Mouse (Mus musculus): ENCODE measurements at regions not wholly inside any gene's neighbourhood (a gene's known extent, or its start where the extent isn't known, plus 50 kb on each side); places are given as distances from the start of the nearest gene placed in this dataset.

DNA sequence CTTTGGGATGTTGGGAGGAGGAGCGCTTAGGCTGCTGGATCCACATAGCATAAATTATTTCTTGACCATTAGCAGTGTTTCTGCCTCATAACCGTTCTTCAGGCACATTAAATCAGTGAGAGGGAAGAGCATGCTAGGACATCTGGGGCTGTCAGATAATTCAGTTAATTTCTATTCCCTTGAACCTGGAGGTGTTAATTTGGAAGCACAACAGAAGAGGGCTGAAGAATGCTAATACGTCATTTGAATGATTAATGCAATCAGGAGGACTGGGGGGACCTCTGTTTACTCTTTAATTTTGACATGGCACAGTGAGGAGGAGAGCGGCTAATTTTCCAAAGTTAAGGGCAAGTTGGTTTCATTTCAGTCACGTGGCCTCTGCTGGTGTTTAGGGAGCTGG, 294.8 kb downstream of the Bcl11a start:
- in situ Hi-C loops (cut with MboI, MseI), result no loop called here

GRCm38 (mm10) chr11:24373301-24373700, 295.4 kb downstream of the Bcl11a start:
- in situ Hi-C loops (cut with MboI, MseI), result no loop called here

DNA sequence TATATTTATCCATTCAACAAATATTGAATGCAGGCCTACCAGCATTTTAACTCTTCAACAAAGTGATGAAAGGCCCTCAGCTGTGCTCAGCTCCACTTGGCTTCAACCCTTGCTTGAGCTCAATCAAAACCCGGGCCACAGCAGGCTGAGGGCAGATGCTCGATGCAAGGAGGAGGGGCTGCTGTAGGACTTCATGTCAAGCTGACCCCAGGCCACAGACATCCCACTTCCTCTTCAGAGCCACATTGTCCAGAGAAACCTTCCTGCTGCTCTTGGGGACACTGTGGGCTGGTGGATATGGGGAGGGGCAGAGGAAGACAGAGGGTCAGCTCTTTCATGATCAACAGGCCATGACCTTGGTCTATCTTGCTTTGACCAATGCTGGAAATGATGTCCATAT, 299.7 kb downstream of the Bcl11a start:
- in situ Hi-C loops (cut with MboI, MseI), result no loop called here

DNA sequence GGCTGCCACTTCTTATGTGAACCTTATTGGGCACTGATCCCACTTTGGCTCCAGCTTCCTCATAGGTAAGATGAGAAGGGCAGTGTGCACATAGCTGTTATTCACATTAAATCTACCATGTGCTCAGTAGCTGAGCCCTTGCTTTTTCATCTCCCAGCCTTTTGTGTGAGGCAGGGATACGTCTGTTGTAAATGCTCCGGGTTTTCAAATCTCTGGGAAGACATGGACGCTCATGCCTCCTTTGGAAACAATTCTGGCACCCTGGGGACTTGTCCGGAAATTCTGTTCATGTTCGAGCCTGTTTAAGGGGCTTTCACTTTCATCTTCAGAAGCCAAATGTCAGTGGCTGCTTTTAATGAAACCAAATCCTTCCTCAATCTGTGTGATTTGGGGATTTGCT, 312.7 kb downstream of the Bcl11a start:
- in situ Hi-C loops (cut with MboI, MseI), result no loop called here

GRCm38 (mm10) chr11:24391385-24391784, 313.5 kb downstream of the Bcl11a start:
- in situ Hi-C loops (cut with MboI, MseI), result no loop called here

- in situ Hi-C loops (cut with MboI, MseI), result no loop called here
Observed at GRCm38 (mm10) chr11:24395478-24395877, 317.6 kb downstream of the Bcl11a start.

DNA sequence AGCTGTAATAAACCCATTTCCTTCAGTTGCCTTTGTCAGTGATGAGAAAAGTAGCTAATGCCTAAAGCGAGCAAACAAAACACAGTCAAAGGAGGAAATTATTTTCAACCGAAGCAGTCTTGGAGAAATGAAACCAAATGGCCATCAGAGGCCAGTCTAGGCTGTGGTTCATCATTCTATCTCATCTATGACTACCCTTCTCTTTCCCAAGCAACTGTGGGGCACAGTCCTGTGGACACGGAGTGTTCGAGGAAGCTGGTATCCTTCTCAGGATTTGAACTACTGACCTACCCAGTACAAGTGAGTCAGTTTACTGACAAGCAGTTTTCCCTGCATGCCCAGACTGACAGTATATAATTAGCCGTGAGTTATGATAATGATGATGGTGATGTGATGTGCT, 319.1 kb downstream of the Bcl11a start:
- in situ Hi-C loops (cut with MboI, MseI), result no loop called here

- in situ Hi-C loops (cut with MboI, MseI), result no loop called here
Observed at GRCm38 (mm10) chr11:24397710-24398109, 319.9 kb downstream of the Bcl11a start.

GRCm38 (mm10) chr11:24401151-24401550, 323.3 kb downstream of the Bcl11a start:
- in situ Hi-C loops (cut with MboI, MseI), result no loop called here

GRCm38 (mm10) chr11:24402127-24402526, 324.3 kb downstream of the Bcl11a start:
- in situ Hi-C loops (cut with MboI, MseI), result no loop called here

DNA sequence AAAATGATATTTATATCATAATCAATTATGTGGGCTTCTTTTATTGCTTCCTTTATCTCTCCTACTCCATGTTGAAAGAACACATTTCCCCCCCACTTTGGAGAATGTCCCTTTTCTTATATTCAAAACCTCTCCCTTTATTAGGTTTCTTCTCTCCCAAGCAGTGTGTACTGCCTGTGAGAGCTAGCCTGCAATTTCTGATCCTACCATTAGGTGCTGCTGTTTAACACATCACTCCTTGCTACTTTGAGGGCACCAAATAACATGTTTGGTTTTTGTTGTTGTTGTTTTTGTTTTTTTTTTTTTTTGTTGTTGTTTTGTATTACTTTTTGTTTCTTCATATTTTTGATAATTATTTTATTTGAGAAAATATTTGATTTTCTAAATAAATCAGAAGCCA, 336.9 kb downstream of the Bcl11a start:
- in situ Hi-C loops (cut with MboI, MseI), result no loop called here

- in situ Hi-C loops (cut with MboI, MseI), result no loop called here
Observed at GRCm38 (mm10) chr11:24422066-24422775, 344.4 kb downstream of the Bcl11a start.

- in situ Hi-C loops (cut with MboI, MseI), result no loop called here
Observed at GRCm38 (mm10) chr11:24423278-24423677, 345.4 kb downstream of the Bcl11a start.

DNA sequence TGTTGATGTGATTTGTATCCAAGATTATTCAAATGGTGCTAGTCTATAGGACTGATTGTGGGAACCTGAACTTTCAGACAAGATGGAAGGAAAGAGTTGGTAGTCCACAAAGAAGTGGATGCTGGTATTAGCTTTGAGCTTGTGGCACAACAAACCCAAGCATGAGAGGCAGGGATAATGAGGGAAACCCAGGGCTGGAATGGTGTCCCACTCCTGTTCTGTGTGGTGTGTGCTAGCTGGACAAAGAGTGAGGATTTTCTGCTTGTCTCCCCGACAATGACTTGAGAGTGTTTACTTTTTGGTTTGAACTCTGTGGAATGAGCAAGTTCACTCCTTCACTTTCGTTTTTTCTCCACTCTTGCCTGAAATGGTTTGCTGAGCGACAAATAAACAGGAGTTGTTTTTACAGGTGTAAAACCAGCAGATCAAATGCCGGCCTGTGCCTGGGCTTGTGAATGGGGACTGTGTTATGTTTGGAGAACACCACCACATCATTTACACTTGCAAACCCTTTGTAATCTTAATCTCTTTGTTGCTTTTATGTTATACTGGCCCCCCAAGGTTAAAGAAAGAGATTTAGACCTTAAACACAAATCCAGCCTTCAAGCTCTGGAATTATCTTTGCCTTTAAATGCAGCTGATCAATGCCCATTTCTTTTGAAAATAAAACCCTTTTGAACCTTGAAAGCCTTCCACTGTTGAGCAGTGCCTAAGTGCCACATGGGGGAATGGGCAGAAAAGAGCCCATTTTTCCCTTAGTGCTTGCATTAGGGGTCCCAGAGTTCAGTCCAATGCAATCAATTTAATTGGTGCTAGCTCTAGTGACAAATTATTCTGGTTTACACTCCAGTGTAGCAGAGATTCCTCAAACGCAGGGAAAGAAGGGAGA, 349.4 kb downstream of the Bcl11a start:
- in situ Hi-C loops (cut with MboI, MseI), result no loop called here

- in situ Hi-C loops (cut with MboI, MseI), result no loop called here
Observed at GRCm38 (mm10) chr11:24448608-24449007, 370.8 kb downstream of the Bcl11a start.

DNA sequence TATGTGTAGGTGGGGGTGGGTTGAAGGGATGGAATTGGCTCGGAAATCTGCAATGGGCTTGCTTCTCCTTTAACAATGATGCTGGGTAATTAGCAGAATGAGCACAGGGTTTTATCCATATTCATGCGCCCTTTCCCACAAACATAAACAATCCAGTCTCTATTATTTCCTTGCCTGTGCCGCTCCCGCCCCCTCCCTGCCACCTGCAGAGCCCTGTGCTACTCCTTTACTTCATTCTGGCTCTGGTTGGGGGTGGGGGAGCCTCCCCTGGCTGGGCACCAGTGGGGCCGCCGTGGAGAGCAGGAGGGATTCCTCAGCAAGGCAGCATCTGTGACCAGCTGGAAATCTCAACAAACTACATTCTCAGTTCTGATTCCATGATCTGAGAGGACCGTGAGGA, 374.4 kb downstream of the Bcl11a start:
- in situ Hi-C loops (cut with MboI, MseI), result no loop called here

- in situ Hi-C loops (cut with MboI, MseI), result no loop called here
Observed at GRCm38 (mm10) chr11:24464642-24465041, 386.8 kb downstream of the Bcl11a start.

- in situ Hi-C loops (cut with MboI, MseI), result no loop called here
Observed at GRCm38 (mm10) chr11:24467458-24467857, 389.6 kb downstream of the Bcl11a start.

- in situ Hi-C loops (cut with MboI, MseI), result no loop called here
Observed at GRCm38 (mm10) chr11:24470469-24470868, 392.6 kb downstream of the Bcl11a start.

DNA sequence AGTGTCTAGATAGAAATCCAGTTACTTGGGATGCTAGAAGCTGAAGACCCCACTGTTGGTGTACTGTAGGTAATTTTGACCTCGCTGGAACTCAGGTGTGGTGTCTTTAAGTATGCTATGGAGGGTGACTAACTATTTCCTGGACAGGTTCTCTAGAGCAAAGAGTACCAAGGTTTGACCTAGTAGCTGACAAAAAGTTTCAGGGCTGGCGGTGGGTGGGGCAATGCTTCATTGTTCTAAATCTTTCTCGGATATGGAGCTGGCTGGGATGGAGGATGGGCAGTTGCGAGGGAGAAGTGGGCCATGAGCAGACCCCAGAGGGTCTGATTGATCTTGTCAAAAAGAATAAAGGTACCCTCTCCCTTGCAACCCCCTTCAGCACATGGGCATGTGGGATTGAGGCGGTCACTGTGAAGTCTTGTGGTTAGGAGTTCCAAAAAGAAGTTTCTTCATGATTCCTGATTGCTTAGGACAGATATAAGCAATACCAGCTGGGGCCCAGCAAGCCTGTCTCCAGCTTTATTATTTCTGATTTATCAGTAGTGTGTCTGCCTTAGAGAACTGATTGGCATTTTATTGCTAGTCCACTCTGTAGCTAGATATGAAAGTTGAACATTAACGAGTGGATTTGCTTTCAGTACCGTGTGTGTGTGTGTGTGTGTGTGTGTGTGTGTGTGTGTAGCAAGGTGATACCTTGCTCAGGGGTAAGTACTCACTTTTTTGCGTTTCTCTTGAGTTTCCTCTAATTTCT, 394.9 kb downstream of the Bcl11a start:
- in situ Hi-C loops (cut with MboI, MseI), result no loop called here

- in situ Hi-C loops (cut with MboI, MseI), result no loop called here
Observed at GRCm38 (mm10) chr11:24473368-24474010, 395.6 kb downstream of the Bcl11a start.

Measured in T-helper 1 cell (primary cell).